Mouse (Mus musculus): ENCODE measurements around the gene AI467606. TPM values are rescaled to one million over a fixed set of nuclear protein-coding genes. Genes with fewer than 3 reads are reported as not detected.

The AI467606 gene
- polyA plus RNA-seq, 1 experiment from 2014 or later, result 8.3 TPM

GRCm38 (mm10) chr7:127098950-127099349 is 7.8 kb downstream of the AI467606 start:
- H3K27ac ChIP-seq, result no peak overlapping the region; the same call in 1 of the 2 replicates
- WGBS (ENCODE audit: insufficient replicate concordance), result 83% methylated on average over 4 of the region's 4 CpGs

GRCm38 (mm10) chr7:127099528-127099927 is 8.4 kb downstream of the AI467606 start:
- Histone ChIP-seq H3K4me2 (no peak overlapping the region), H3K4me1 (peaks cover 32% of the 10 kb centered on the region), H3K9me3 (replicated peaks) (no peaks in the 10 kb centered on the region; the same call in 1 of the 2 replicates), H3K4me3 (no peak overlapping the region), H3K36me3 (0 out of 2 replicates have a peak, but pooled peaks cover 2% of the 10 kb centered on the region), H3K27me3 (replicated peaks) (no peaks in the 10 kb centered on the region), H3K27ac (no peak overlapping the region), H3K9ac (no peak overlapping the region)
- 68% methylated on average over 4 of the region's 4 CpGs for WGBS (ENCODE audit: insufficient replicate concordance)
- ATAC-seq, result no peak

More at GRCm38 (mm10) chr7:127098950-127099349, 7.8 kb downstream of the AI467606 start:
- peaks cover 26% of the 10 kb centered on the region for H3K4me1 ChIP-seq
- H3K4me2 ChIP-seq, result no peak overlapping the region
- no peak overlapping the region for H3K9ac ChIP-seq
- ATAC-seq, result 0 out of 2 replicates have a peak, but pooled peaks have one; percentile 30
- H3K4me3 ChIP-seq, result no peak overlapping the region
- 0 out of 2 replicates have a peak, but pooled peaks cover 2% of the 10 kb centered on the region for H3K36me3 ChIP-seq
- no peaks in the 10 kb centered on the region for H3K27me3 ChIP-seq (replicated peaks)
- H3K9me3 ChIP-seq (replicated peaks), result no peaks in the 10 kb centered on the region; the same call in 1 of the 2 replicates

- WGBS (ENCODE audit: insufficient replicate concordance), result 17% methylated on average over 2 of the region's 2 CpGs
- H3K9me3 ChIP-seq (replicated peaks), result no peaks in the 10 kb centered on the region; the same call in 1 of the 2 replicates
- H3K27ac ChIP-seq, result no peak overlapping the region
- no peak overlapping the region for H3K4me3 ChIP-seq
- H3K4me1 ChIP-seq, result peaks cover 37% of the 10 kb centered on the region
- H3K9ac ChIP-seq, result no peak overlapping the region
- H3K4me2 ChIP-seq, result no peak overlapping the region
- no peak for ATAC-seq
- H3K27me3 ChIP-seq (replicated peaks), result no peaks in the 10 kb centered on the region
- H3K36me3 ChIP-seq, result no peaks in the 10 kb centered on the region
Measured at GRCm38 (mm10) chr7:127101451-127102016, 10.4 kb downstream of the AI467606 start.

- 72% methylated on average over 6 of the region's 6 CpGs for WGBS (ENCODE audit: insufficient replicate concordance)
- H3K9me3 ChIP-seq (replicated peaks), result no peaks in the 10 kb centered on the region; the same call in 1 of the 2 replicates
- H3K4me2 ChIP-seq, result no peak overlapping the region
- no peak for ATAC-seq
- no peak overlapping the region for H3K9ac ChIP-seq
- H3K27me3 ChIP-seq (replicated peaks), result 0 out of 2 replicates have a peak, but pooled peaks cover 3% of the 10 kb centered on the region
- no peak overlapping the region for H3K4me3 ChIP-seq
- peaks cover 37% of the 10 kb centered on the region for H3K4me1 ChIP-seq
- no peak overlapping the region for H3K27ac ChIP-seq
- no peaks in the 10 kb centered on the region for H3K36me3 ChIP-seq
Measured at GRCm38 (mm10) chr7:127102148-127102547, 11.0 kb downstream of the AI467606 start.

- WGBS (ENCODE audit: insufficient replicate concordance), result 52% methylated on average over 6 of the region's 6 CpGs
- no peak overlapping the region; the same call in 1 of the 2 replicates for H3K9ac ChIP-seq
- H3K27ac ChIP-seq, result no peak overlapping the region
- peaks cover 3% of the 10 kb centered on the region; the same call in 1 of the 2 replicates for H3K27me3 ChIP-seq (replicated peaks)
- H3K4me2 ChIP-seq, result no peak overlapping the region
- 0 out of 2 replicates have a peak, but pooled peaks have one; percentile 40 for ATAC-seq
- no peaks in the 10 kb centered on the region; the same call in 1 of the 2 replicates for H3K36me3 ChIP-seq
- peaks cover 27% of the 10 kb centered on the region for H3K4me1 ChIP-seq
- H3K4me3 ChIP-seq, result no peak overlapping the region
- no peaks in the 10 kb centered on the region for H3K9me3 ChIP-seq (replicated peaks)
Measured at GRCm38 (mm10) chr7:127103960-127104359, 12.8 kb downstream of the AI467606 start.

DNA sequence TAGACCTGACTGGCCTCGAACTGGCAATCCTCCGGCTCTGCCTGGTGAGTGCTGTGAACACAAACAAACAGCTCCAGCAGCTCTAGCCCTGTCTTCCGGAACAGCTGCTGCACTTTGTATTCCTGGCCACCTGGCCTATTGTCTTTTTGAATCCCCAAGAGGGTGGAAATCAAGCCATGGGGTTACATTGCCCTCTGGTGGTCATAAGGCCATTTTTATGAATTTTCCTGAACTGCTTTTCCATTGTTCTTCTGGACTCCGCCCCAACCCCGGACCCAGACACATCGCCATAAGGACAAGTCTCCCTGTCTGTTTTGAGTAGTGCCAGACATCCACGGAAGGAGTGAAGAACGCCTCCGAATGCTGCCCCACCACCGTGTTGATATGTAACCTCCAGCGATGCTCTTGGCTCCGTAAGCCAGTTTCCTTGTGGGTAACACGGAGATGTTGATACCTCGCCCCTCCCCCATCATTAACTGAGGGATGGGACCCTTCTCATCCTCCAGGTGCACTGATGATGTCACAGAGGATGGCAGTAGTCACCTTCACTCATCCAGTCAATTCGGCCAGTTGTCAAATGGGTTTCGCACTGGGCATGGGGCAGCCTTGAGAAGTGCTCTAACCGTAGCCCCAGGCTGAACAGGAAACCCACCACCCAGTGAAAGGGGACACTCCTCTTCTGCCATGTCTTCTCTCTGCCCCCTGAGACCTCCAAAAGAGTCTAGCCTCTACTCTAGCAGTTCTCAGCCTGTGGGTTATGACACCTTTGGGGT is 13.6 kb downstream of the AI467606 start:
- WGBS (ENCODE audit: insufficient replicate concordance), result 14% methylated on average over 17 of the region's 17 CpGs
- Histone ChIP-seq H3K27ac (no peak overlapping the region), H3K27me3 (replicated peaks) (peaks cover 3% of the 10 kb centered on the region; the same call in 1 of the 2 replicates)

DNA sequence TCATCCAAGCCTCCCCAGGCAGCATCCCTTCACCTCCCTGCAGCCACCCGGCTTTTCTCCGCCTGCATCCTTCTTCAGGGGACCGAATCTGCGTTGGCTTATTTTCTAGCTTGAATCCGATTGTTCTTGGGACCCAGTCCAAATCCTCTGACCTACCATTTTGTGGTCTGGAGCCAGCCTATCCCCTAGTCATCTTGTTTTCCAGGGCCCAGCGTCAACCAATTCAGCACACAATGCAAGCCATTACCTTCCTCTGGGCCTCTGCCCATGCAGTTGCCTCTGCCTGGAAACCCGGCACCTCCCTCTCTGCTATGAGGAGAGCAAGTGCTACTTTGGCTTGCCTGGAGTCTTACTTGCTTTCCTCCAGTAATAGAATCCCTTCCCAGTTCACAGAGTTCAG is 14.4 kb downstream of the AI467606 start:
- no peak overlapping the region for H3K4me2 ChIP-seq
- 70% methylated on average over 7 of the region's 7 CpGs for WGBS (ENCODE audit: insufficient replicate concordance)

More for the DNA sequence above, 13.6 kb downstream of the AI467606 start:
- no peaks in the 10 kb centered on the region for H3K9me3 ChIP-seq (replicated peaks)
- peak overlapping the region; percentile 54 for H3K4me2 ChIP-seq
- H3K4me1 ChIP-seq, result peaks cover 27% of the 10 kb centered on the region
- ATAC-seq, result peak; percentile 40
- H3K4me3 ChIP-seq, result peak overlapping the region; percentile 25
- H3K36me3 ChIP-seq, result no peaks in the 10 kb centered on the region; the same call in 1 of the 2 replicates
- H3K9ac ChIP-seq, result peak overlapping the region; percentile 38; the same call in 1 of the 2 replicates

GRCm38 (mm10) chr7:127110239-127111007 is 19.3 kb downstream of the AI467606 start:
- Histone ChIP-seq H3K27ac (no peak overlapping the region), H3K9ac (no peak overlapping the region), H3K4me2 (no peak overlapping the region), H3K9me3 (replicated peaks) (no peaks in the 10 kb centered on the region), H3K36me3 (no peaks in the 10 kb centered on the region; the same call in 1 of the 2 replicates), H3K27me3 (replicated peaks) (peaks cover 3% of the 10 kb centered on the region; the same call in 1 of the 2 replicates), H3K4me1 (peaks cover 38% of the 10 kb centered on the region), H3K4me3 (no peak overlapping the region)
- WGBS (ENCODE audit: insufficient replicate concordance), result 39% methylated on average over 18 of the region's 18 CpGs
- ATAC-seq, result 0 out of 2 replicates have a peak, but pooled peaks have one; percentile 41

More for the DNA sequence above, 14.4 kb downstream of the AI467606 start:
- peaks cover 3% of the 10 kb centered on the region; the same call in 1 of the 2 replicates for H3K27me3 ChIP-seq (replicated peaks)
- H3K4me1 ChIP-seq, result peaks cover 27% of the 10 kb centered on the region
- H3K4me3 ChIP-seq, result no peak overlapping the region
- no peak overlapping the region for H3K27ac ChIP-seq
- H3K36me3 ChIP-seq, result no peaks in the 10 kb centered on the region; the same call in 1 of the 2 replicates
- ATAC-seq, result no peak
- no peak overlapping the region for H3K9ac ChIP-seq
- H3K9me3 ChIP-seq (replicated peaks), result no peaks in the 10 kb centered on the region

DNA sequence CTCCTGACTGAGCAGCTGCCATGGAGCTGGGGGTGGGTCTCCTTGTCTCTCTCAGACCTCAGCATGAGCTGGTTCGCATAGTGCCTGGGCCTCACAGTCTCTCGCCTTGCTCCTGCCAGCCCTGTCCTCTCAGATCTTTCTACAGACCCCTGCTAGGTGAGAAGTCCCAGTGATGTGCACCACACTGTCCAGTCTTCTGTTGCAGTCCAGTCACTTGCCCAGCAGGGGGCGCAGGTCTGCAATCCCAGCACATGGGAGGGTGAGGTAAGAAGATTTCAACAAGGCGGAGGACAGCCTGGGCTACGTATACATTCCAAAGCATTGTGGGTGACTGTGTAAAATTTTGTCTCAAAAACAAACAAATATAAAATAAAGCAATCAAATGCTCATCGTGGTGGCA is 20.3 kb downstream of the AI467606 start:
- no peaks in the 10 kb centered on the region for H3K9me3 ChIP-seq (replicated peaks)
- no peak overlapping the region for H3K9ac ChIP-seq
- no peak overlapping the region for H3K27ac ChIP-seq
- H3K4me2 ChIP-seq, result no peak overlapping the region
- H3K27me3 ChIP-seq (replicated peaks), result peaks cover 3% of the 10 kb centered on the region; the same call in 1 of the 2 replicates
- 27% methylated on average over 6 of the region's 6 CpGs for WGBS (ENCODE audit: insufficient replicate concordance)
- H3K36me3 ChIP-seq, result no peaks in the 10 kb centered on the region; the same call in 1 of the 2 replicates
- peaks cover 45% of the 10 kb centered on the region for H3K4me1 ChIP-seq
- peak; percentile 56 for ATAC-seq
- no peak overlapping the region for H3K4me3 ChIP-seq

- H3K9ac ChIP-seq, result no peak overlapping the region
Measured at GRCm38 (mm10) chr7:127112251-127112841, 21.2 kb downstream of the AI467606 start.

More at GRCm38 (mm10) chr7:127112251-127112841, 21.2 kb downstream of the AI467606 start:
- no peaks in the 10 kb centered on the region for H3K9me3 ChIP-seq (replicated peaks)
- no peak overlapping the region for H3K4me2 ChIP-seq
- H3K4me3 ChIP-seq, result no peak overlapping the region
- peaks cover 53% of the 10 kb centered on the region for H3K4me1 ChIP-seq
- no peaks in the 10 kb centered on the region; the same call in 1 of the 2 replicates for H3K27me3 ChIP-seq (replicated peaks)
- WGBS (ENCODE audit: insufficient replicate concordance), result 69% methylated on average over 12 of the region's 12 CpGs
- H3K27ac ChIP-seq, result no peak overlapping the region
- H3K36me3 ChIP-seq, result no peaks in the 10 kb centered on the region; the same call in 1 of the 2 replicates
- no peak for ATAC-seq

Measured in liver, embryonic 12.5 days (tissue).